Mouse (Mus musculus) heart, embryonic 12.5 days (tissue): ENCODE measurements around the gene Scamp3. TPM values are rescaled to one million over a fixed set of nuclear protein-coding genes. Genes with fewer than 3 reads are reported as not detected.
"Not testable (repeated sequence)": the region's sequence is repeated elsewhere in the genome, so short reads cannot be mapped to it uniquely, and the experiment has no call there.

Experiments used
- ATAC-seq: fragments of 200-750 bp; cut with Nextera tagmentation; 2 replicates; pipeline ENCODE4 v1.8.0; 2017; ENCODE audit warnings: moderate TSS enrichment, moderate library complexity; ENCODE audit not compliant: insufficient number of reproducible peaks, low FRiP score
- H3K27ac ChIP-seq: fragments of 300-500 bp; sonication (generic); 2 replicates; pipeline ENCODE4 v1.5.1; 2016; ENCODE audit warnings: mild to moderate bottlenecking, moderate library complexity; ENCODE audit not compliant: poor library complexity, severe bottlenecking
- H3K27me3 ChIP-seq: fragments of 300-500 bp; sonication (generic); replicated peaks from 2 replicates; pipeline ENCODE4 v1.6.1; 2016; ENCODE audit warnings: mild to moderate bottlenecking, moderate library complexity
- H3K36me3 ChIP-seq: fragments of 300-500 bp; sonication (generic); 2 replicates; pipeline ENCODE4 v1.6.1; 2016; ENCODE audit warnings: mild to moderate bottlenecking, moderate library complexity
- H3K4me1 ChIP-seq: fragments of 300-500 bp; sonication (generic); replicated peaks from 2 replicates; pipeline ENCODE4 v1.6.1; 2016; ENCODE audit warnings: mild to moderate bottlenecking
- H3K4me2 ChIP-seq: fragments of 300-500 bp; sonication (generic); 2 replicates; pipeline ENCODE4 v1.6.1; 2016; ENCODE audit warnings: mild to moderate bottlenecking, moderate library complexity
- H3K4me3 ChIP-seq: fragments of 300-500 bp; sonication (generic); 2 replicates; pipeline ENCODE4 v1.5.1; 2016; ENCODE audit warnings: mild to moderate bottlenecking
- H3K9ac ChIP-seq: fragments of 300-500 bp; sonication (generic); 2 replicates; pipeline ENCODE4 v1.6.1; 2016; ENCODE audit warnings: mild to moderate bottlenecking, moderate library complexity
- H3K9me3 ChIP-seq: fragments of 300-500 bp; sonication (generic); replicated peaks from 2 replicates; pipeline ENCODE4 v1.6.1; 2016; ENCODE audit warnings: mild to moderate bottlenecking, moderate library complexity
- WGBS: fragments of 180-500 bp; shearing (Covaris S2); methylation state at CpG from one replicate; pipeline ENCODE4 v1.1.7; 2016; 5-methylcytosine and 5-hydroxymethylcytosine counted together
- polyA plus RNA-seq: library from polyadenylated mRNA; unstranded; fragments of >200 nt; fragmentation: Nextera tagmentation; extraction: Ambion mirVana; gene quantifications from 2 replicates; pipeline ENCODE4 v1.2.1, GENCODE M21; 2016

The Scamp3 gene
- polyA plus RNA-seq, 1 experiment from 2014 or later, result 92.5 TPM

GRCm38 (mm10) chr3:89214681-89215411 lies 37.6 kb downstream of the Scamp3 start, which contains the start of gene Thbs3:
Gene Thbs3, plus strand, starts transcription at chr3:89215180.
- Histone ChIP-seq H3K36me3 (peaks cover 16% of the 10 kb centered on the region), H3K27ac (peak within 1 kb of the TSS; percentile 99), H3K9ac (peak within 1 kb of the TSS; percentile 88), H3K4me1 (peaks cover 37% of the 10 kb centered on the region), H3K9me3 (no peaks in the 10 kb centered on the region), H3K27me3 (no peaks in the 10 kb centered on the region), H3K4me3 (peak within 1 kb of the TSS; percentile 66), H3K4me2 (peak within 1 kb of the TSS; percentile 78)
- 1% methylated on average over 19 of the region's 19 CpGs for WGBS
- no peak for ATAC-seq

- Histone ChIP-seq H3K36me3 (peaks cover 7% of the 10 kb centered on the region), H3K4me1 (peaks cover 38% of the 10 kb centered on the region)
- ATAC-seq, result 0 out of 2 replicates have a peak, but pooled peaks have one; percentile 13
These were observed 38.6 kb downstream of the Scamp3 start for GRCm38 (mm10) chr3:89215853-89216252.

GRCm38 (mm10) chr3:89216407-89216806 lies 39.1 kb downstream of the Scamp3 start:
- H3K27ac ChIP-seq, H3K4me2 ChIP-seq, H3K27me3 ChIP-seq, H3K36me3 ChIP-seq, H3K9ac ChIP-seq, ATAC-seq, H3K9me3 ChIP-seq, H3K4me3 ChIP-seq: not testable (repeated sequence)
- 70% methylated on average over 7 of the region's 7 CpGs for WGBS
- H3K4me1 ChIP-seq, result peaks cover 34% of the 10 kb centered on the region

More at GRCm38 (mm10) chr3:89215853-89216252, 38.6 kb downstream of the Scamp3 start:
- H3K27ac ChIP-seq, result 0 out of 2 replicates have a peak overlapping the region, but pooled peaks have one; percentile 99
- H3K9me3 ChIP-seq, result no peaks in the 10 kb centered on the region
- peak overlapping the region; percentile 78 for H3K4me2 ChIP-seq
- WGBS, result 0% methylated on average over 6 of the region's 6 CpGs
- H3K4me3 ChIP-seq, result peak overlapping the region; percentile 66
- no peaks in the 10 kb centered on the region for H3K27me3 ChIP-seq
- H3K9ac ChIP-seq, result peak overlapping the region; percentile 88; the same call in 1 of the 2 replicates

- peaks cover 27% of the 10 kb centered on the region for H3K4me1 ChIP-seq
- no peak overlapping the region for H3K27ac ChIP-seq
- no peak overlapping the region for H3K4me2 ChIP-seq
- H3K9me3 ChIP-seq, result no peaks in the 10 kb centered on the region
- no peak overlapping the region for H3K4me3 ChIP-seq
- no peaks in the 10 kb centered on the region for H3K27me3 ChIP-seq
- H3K9ac ChIP-seq, result no peak overlapping the region
- WGBS, result 78% methylated on average over 1 of the region's 1 CpGs
- 0 out of 2 replicates have a peak, but pooled peaks cover 6% of the 10 kb centered on the region for H3K36me3 ChIP-seq
- no peak for ATAC-seq
These were observed 41.0 kb downstream of the Scamp3 start for GRCm38 (mm10) chr3:89218271-89218670.

GRCm38 (mm10) chr3:89219546-89219945 lies 42.3 kb downstream of the Scamp3 start:
- Histone ChIP-seq H3K4me1 (peaks cover 25% of the 10 kb centered on the region), H3K27me3 (0 out of 2 replicates have a peak, but pooled peaks cover 3% of the 10 kb centered on the region), H3K36me3 (0 out of 2 replicates have a peak, but pooled peaks cover 6% of the 10 kb centered on the region), H3K27ac (peak overlapping the region; percentile 22; the same call in 1 of the 2 replicates), H3K4me3 (no peak overlapping the region), H3K9ac (peak overlapping the region; percentile 16; the same call in 1 of the 2 replicates), H3K9me3 (no peaks in the 10 kb centered on the region), H3K4me2 (no peak overlapping the region)
- WGBS, result 18% methylated on average over 8 of the region's 8 CpGs
- ATAC-seq, result no peak

GRCm38 (mm10) chr3:89221167-89221566 lies 43.9 kb downstream of the Scamp3 start:
- Histone ChIP-seq H3K27ac (no peak overlapping the region), H3K4me3 (no peak overlapping the region), H3K4me2 (no peak overlapping the region), H3K36me3 (0 out of 2 replicates have a peak, but pooled peaks cover 6% of the 10 kb centered on the region), H3K4me1 (peaks cover 15% of the 10 kb centered on the region), H3K9ac (no peak overlapping the region), H3K9me3 (no peaks in the 10 kb centered on the region), H3K27me3 (peaks cover 19% of the 10 kb centered on the region)
- WGBS, result 87% methylated on average over 5 of the region's 5 CpGs
- ATAC-seq, result no peak

GRCm38 (mm10) chr3:89224796-89225195 lies 47.5 kb downstream of the Scamp3 start:
- ATAC-seq, result no peak

DNA sequence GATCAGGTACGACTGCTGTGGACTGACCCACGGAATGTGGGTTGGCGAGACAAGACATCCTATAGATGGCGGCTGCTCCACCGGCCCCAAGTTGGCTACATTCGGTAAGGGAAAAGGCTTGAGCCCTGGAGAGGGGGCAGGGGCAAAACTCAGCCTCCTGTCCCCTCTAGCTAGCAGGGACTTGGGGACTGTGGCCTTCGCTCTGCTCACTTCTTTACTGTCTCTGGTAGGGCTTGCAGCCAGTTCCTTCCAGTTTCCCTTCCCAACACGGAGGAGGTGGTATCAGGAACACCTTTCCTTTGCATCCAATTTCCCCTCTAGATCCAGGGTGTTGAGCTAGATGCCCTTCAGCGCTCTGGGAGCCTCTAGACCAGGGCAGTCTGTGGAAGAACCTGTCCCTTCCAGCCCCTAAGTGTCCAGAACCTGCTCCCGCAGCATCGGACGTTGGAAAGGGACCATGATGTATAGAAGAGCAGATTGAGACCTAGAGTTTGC lies 48.1 kb downstream of the Scamp3 start:
- Histone ChIP-seq H3K36me3 (0 out of 2 replicates have a peak, but pooled peaks cover 6% of the 10 kb centered on the region), H3K4me1 (peaks cover 24% of the 10 kb centered on the region), H3K9ac (no peak overlapping the region), H3K27ac (no peak overlapping the region), H3K4me2 (no peak overlapping the region), H3K4me3 (no peak overlapping the region), H3K9me3 (no peaks in the 10 kb centered on the region), H3K27me3 (peaks cover 38% of the 10 kb centered on the region)
- WGBS, result 63% methylated on average over 12 of the region's 12 CpGs
- ATAC-seq, result no peak

More at GRCm38 (mm10) chr3:89224796-89225195, 47.5 kb downstream of the Scamp3 start:
- Histone ChIP-seq H3K9ac (no peak overlapping the region), H3K4me1 (peaks cover 26% of the 10 kb centered on the region), H3K9me3 (no peaks in the 10 kb centered on the region), H3K4me2 (no peak overlapping the region), H3K4me3 (no peak overlapping the region), H3K36me3 (0 out of 2 replicates have a peak, but pooled peaks cover 6% of the 10 kb centered on the region), H3K27me3 (peaks cover 33% of the 10 kb centered on the region), H3K27ac (no peak overlapping the region)
- 72% methylated on average over 11 of the region's 11 CpGs for WGBS

- Histone ChIP-seq H3K27me3 (peaks cover 44% of the 10 kb centered on the region), H3K9ac (no peak overlapping the region), H3K9me3 (no peaks in the 10 kb centered on the region), H3K4me1 (peaks cover 24% of the 10 kb centered on the region), H3K36me3 (0 out of 2 replicates have a peak, but pooled peaks cover 6% of the 10 kb centered on the region), H3K4me2 (no peak overlapping the region), H3K4me3 (no peak overlapping the region), H3K27ac (no peak overlapping the region)
- ATAC-seq, result no peak
- 62% methylated on average over 4 of the region's 4 CpGs for WGBS
These were observed 48.6 kb downstream of the Scamp3 start for GRCm38 (mm10) chr3:89225918-89226317.

DNA sequence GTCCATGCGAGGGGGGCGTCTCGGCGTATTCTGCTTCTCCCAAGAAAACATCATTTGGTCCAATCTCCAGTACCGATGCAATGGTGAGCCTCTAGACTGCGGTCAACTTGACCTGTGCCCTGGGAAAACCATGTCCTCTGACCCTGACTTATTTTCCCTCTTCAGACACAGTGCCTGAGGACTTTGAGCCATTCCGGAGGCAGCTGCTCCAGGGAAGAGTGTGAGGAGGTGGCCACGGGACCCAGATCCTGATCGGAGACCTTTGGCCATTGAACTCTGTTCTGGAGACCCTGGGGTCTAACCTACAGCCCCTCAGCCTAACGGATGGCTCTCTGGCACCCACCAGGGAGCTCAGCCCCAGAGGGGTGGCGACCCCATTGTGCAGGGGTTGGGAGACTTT lies 49.1 kb downstream of the Scamp3 start:
- Histone ChIP-seq H3K9ac (peak overlapping the region; percentile 62; the same call in 1 of the 2 replicates), H3K4me3 (peak overlapping the region; percentile 54; the same call in 1 of the 2 replicates), H3K4me2 (peak overlapping the region; percentile 85; the same call in 1 of the 2 replicates), H3K36me3 (0 out of 2 replicates have a peak, but pooled peaks cover 6% of the 10 kb centered on the region), H3K9me3 (no peaks in the 10 kb centered on the region), H3K4me1 (peaks cover 24% of the 10 kb centered on the region), H3K27me3 (peaks cover 48% of the 10 kb centered on the region), H3K27ac (no peak overlapping the region)
- no peak for ATAC-seq
- WGBS, result 48% methylated on average over 11 of the region's 11 CpGs

- Histone ChIP-seq H3K36me3 (0 out of 2 replicates have a peak, but pooled peaks cover 6% of the 10 kb centered on the region), H3K4me1 (peaks cover 24% of the 10 kb centered on the region), H3K27me3 (peaks cover 54% of the 10 kb centered on the region), H3K9ac (peak within 1 kb of the TSS; percentile 62), H3K4me3 (peak within 1 kb of the TSS; percentile 54), H3K4me2 (peak within 1 kb of the TSS; percentile 85), H3K9me3 (no peaks in the 10 kb centered on the region), H3K27ac (no peak within 1 kb of the TSS)
- WGBS, result 4% methylated on average over 21 of the region's 21 CpGs
- no peak for ATAC-seq
These were observed 49.6 kb downstream of the Scamp3 start, which contains the start of gene Mtx1 for GRCm38 (mm10) chr3:89226900-89227299. Gene Mtx1, minus strand, starts transcription at chr3:89227088.
